Mouse (Mus musculus): ENCODE data around the gene Rreb1. TPM values are rescaled to one million over a fixed set of nuclear protein-coding genes. Genes with fewer than 3 reads are reported as not detected.

The Rreb1 gene
- polyA plus RNA-seq, 1 experiment from 2014 or later, result 4.8 TPM

DNA sequence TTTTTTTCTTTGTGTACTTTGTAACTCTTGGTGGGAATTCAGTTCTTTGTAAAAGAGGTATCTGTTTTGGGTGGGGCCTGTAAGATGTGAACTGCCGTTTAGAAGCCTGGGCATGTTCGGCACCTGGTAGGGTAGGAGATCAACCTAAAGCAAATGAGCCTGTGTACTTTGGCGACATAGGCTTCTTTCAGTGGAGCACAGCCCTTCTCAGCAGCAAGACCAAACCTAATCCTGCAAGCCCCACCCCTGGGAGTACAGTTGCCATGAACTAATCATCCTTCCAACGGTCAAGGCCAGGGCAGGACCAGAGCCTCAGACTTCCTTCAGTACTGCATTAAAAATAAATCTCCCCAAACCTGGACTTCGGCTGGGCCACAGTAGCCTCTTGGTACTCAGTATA lies 101.4 kb downstream of the Rreb1 start:
- ATAC-seq (ENCODE audit: low read depth), result peak; percentile 19
- Histone ChIP-seq H3K4me3 (replicated peaks) (no peak overlapping the region), H3K9me3 (replicated peaks) (no peaks in the 10 kb centered on the region), H3K4me1 (replicated peaks) (peaks cover 100% of the 10 kb centered on the region), H3K4me2 (peak overlapping the region; percentile 65), H3K9ac (peak overlapping the region; percentile 65), H3K27ac (peak overlapping the region; percentile 86), H3K36me3 (0 out of 2 replicates have a peak, but pooled peaks cover 3% of the 10 kb centered on the region), H3K27me3 (no peaks in the 10 kb centered on the region)
- WGBS (ENCODE audit: insufficient replicate concordance), result 3% methylated on average over 5 of the region's 5 CpGs
- no peak for DNase-seq

- ATAC-seq (ENCODE audit: low read depth), result no peak
- peak overlapping the region; percentile 86 for H3K27ac ChIP-seq
- no peak for DNase-seq
- peak overlapping the region; percentile 65 for H3K9ac ChIP-seq
- peak overlapping the region; percentile 26; the same call in 1 of the 2 replicates for H3K4me3 ChIP-seq (replicated peaks)
- H3K36me3 ChIP-seq, result 0 out of 2 replicates have a peak, but pooled peaks cover 3% of the 10 kb centered on the region
- no peaks in the 10 kb centered on the region for H3K27me3 ChIP-seq
- no peaks in the 10 kb centered on the region for H3K9me3 ChIP-seq (replicated peaks)
- H3K4me1 ChIP-seq (replicated peaks), result peaks cover 100% of the 10 kb centered on the region
- WGBS (ENCODE audit: insufficient replicate concordance), result 13% methylated on average over 1 of the region's 1 CpGs
- peak overlapping the region; percentile 65 for H3K4me2 ChIP-seq
Measured at GRCm38 (mm10) chr13:37880035-37880434, 101.8 kb downstream of the Rreb1 start.

DNA sequence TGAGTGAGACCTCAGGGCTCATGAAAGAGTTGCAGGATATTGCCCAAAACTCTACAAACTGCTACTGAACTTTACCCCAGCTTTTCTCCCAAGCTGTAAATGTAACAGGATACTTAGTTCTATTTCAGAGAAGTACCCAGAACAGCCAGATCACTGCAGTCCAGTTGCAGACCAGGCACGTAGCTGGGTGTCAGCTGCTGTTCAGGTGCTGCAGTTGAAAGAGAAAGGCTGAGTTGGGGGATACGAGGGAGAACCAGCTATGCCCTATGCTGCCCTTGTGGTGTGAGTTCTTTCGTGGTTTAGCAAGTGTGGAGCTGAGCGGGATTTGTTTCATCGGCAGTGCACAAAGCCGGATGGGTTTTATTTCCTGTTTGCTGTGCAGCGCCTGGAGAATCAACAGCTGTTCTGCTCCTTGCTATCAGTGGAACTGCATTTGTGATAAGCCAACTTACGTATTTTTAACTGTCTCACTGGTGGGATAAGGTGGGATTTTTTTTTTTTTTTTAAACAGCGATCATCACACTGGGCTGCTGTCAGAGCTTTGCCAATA lies 102.5 kb downstream of the Rreb1 start:
- H3K9me3 ChIP-seq (replicated peaks), result no peaks in the 10 kb centered on the region
- H3K27me3 ChIP-seq, result no peaks in the 10 kb centered on the region
- 0 out of 2 replicates have a peak, but pooled peaks cover 3% of the 10 kb centered on the region for H3K36me3 ChIP-seq
- H3K9ac ChIP-seq, result peak overlapping the region; percentile 65
- peak overlapping the region; percentile 86 for H3K27ac ChIP-seq
- WGBS (ENCODE audit: insufficient replicate concordance), result 4% methylated on average over 9 of the region's 9 CpGs
- H3K4me2 ChIP-seq, result peak overlapping the region; percentile 65
- no peak for DNase-seq
- H3K4me3 ChIP-seq (replicated peaks), result peak overlapping the region; percentile 26
- ATAC-seq (ENCODE audit: low read depth), result no peak; the same call in 1 of the 2 replicates
- H3K4me1 ChIP-seq (replicated peaks), result peaks cover 100% of the 10 kb centered on the region

- peak overlapping the region; percentile 18; the same call in 1 of the 2 replicates for H3K9ac ChIP-seq
- no peak for DNase-seq
- peak overlapping the region; percentile 86 for H3K27ac ChIP-seq
Measured at GRCm38 (mm10) chr13:37882521-37882920, 104.3 kb downstream of the Rreb1 start.

GRCm38 (mm10) chr13:37883008-37883407 lies 104.8 kb downstream of the Rreb1 start:
- H3K4me2 ChIP-seq, result no peak overlapping the region
- H3K9ac ChIP-seq, result peak overlapping the region; percentile 39; the same call in 1 of the 2 replicates
- no peaks in the 10 kb centered on the region for H3K27me3 ChIP-seq
- ATAC-seq (ENCODE audit: low read depth), result no peak
- no peak for DNase-seq
- peaks cover 5% of the 10 kb centered on the region; the same call in 1 of the 2 replicates for H3K36me3 ChIP-seq
- peak overlapping the region; percentile 86 for H3K27ac ChIP-seq
- no peak overlapping the region for H3K4me3 ChIP-seq (replicated peaks)
- H3K4me1 ChIP-seq (replicated peaks), result peaks cover 93% of the 10 kb centered on the region
- no peaks in the 10 kb centered on the region for H3K9me3 ChIP-seq (replicated peaks)
- 82% methylated on average over 5 of the region's 5 CpGs for WGBS (ENCODE audit: insufficient replicate concordance)

More at GRCm38 (mm10) chr13:37882521-37882920, 104.3 kb downstream of the Rreb1 start:
- no peaks in the 10 kb centered on the region for H3K27me3 ChIP-seq
- no peaks in the 10 kb centered on the region for H3K9me3 ChIP-seq (replicated peaks)
- peaks cover 95% of the 10 kb centered on the region for H3K4me1 ChIP-seq (replicated peaks)
- H3K4me2 ChIP-seq, result no peak overlapping the region
- WGBS (ENCODE audit: insufficient replicate concordance), result 82% methylated on average over 8 of the region's 8 CpGs
- 0 out of 2 replicates have a peak, but pooled peaks cover 3% of the 10 kb centered on the region for H3K36me3 ChIP-seq
- no peak for ATAC-seq (ENCODE audit: low read depth)
- H3K4me3 ChIP-seq (replicated peaks), result no peak overlapping the region

GRCm38 (mm10) chr13:37885392-37885791 lies 107.2 kb downstream of the Rreb1 start:
- Histone ChIP-seq H3K27me3 (no peaks in the 10 kb centered on the region), H3K4me2 (peak overlapping the region; percentile 45), H3K9me3 (replicated peaks) (no peaks in the 10 kb centered on the region), H3K4me1 (replicated peaks) (peaks cover 82% of the 10 kb centered on the region), H3K4me3 (replicated peaks) (no peak overlapping the region), H3K27ac (peak overlapping the region; percentile 86), H3K9ac (peak overlapping the region; percentile 31), H3K36me3 (peaks cover 22% of the 10 kb centered on the region)
- ATAC-seq (ENCODE audit: low read depth), result peak; percentile 80
- WGBS (ENCODE audit: insufficient replicate concordance), result 31% methylated on average over 2 of the region's 2 CpGs
- DNase-seq, result peak; percentile 59

DNA sequence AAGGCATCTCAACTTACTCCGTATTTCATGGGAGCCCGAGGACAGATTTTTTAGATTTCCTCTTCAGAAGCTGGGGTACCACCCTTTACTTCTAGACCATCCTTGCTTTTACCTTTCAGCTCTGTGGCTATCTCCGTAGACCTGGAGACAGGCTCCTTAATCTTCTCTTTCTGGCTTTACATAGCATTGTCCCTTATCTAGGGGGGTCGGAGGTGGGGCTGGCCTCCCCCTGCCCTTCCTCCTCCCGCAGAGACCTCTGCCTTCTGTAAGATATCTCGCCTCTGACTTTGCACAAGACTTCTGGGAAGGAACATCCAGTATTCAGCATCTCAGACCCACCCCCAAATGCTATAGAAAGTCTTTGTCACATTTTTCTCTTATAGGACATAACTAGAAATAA lies 107.8 kb downstream of the Rreb1 start:
- DNase-seq (no peak), ATAC-seq (ENCODE audit: low read depth) (peak; percentile 72)
- Histone ChIP-seq H3K4me1 (replicated peaks) (peaks cover 76% of the 10 kb centered on the region), H3K9ac (peak overlapping the region; percentile 31), H3K36me3 (peaks cover 26% of the 10 kb centered on the region), H3K27ac (peak overlapping the region; percentile 86), H3K27me3 (no peaks in the 10 kb centered on the region), H3K9me3 (replicated peaks) (no peaks in the 10 kb centered on the region), H3K4me3 (replicated peaks) (no peak overlapping the region), H3K4me2 (peak overlapping the region; percentile 45)
- 14% methylated on average over 6 of the region's 6 CpGs for WGBS (ENCODE audit: insufficient replicate concordance)

GRCm38 (mm10) chr13:37894756-37895155 lies 116.6 kb downstream of the Rreb1 start:
- WGBS (ENCODE audit: insufficient replicate concordance), result 70% methylated on average over 8 of the region's 8 CpGs
- H3K4me2 ChIP-seq, result no peak overlapping the region
- DNase-seq, result no peak

DNA sequence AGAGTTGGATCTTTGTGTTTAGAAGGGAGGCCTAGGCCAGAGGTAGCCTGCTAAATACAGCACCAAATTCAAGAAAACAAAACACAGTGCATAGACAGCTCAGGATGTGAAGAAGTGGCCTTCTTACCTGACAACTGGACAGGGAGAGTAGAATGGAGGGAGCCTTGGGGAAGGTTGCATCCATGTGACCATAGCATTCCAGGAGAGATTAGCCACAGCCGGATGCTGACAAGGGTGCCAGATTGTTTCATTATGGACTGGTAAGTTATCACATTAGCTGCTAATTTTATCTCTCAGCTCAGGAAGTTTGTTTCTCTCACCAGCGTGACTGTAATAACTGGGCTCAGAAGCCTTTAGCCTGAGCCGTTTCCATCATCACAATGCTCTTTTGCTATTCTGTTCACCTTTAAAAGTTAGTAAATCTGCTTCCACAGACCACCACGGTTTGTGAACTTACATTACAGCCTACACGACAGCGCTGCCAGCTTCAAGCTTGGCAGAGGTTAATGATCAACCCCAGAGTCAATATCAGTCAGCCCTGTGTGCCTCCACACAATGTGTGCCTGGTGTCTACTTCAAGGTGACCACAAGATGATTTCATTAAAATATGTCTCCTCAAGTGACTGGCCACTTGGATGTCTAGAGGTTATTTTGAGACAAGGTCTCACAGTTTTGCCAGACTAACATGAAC lies 117.5 kb downstream of the Rreb1 start:
- Histone ChIP-seq H3K4me2 (no peak overlapping the region), H3K27me3 (no peaks in the 10 kb centered on the region), H3K4me1 (replicated peaks) (peaks cover 30% of the 10 kb centered on the region), H3K9ac (no peak overlapping the region), H3K36me3 (peaks cover 86% of the 10 kb centered on the region), H3K4me3 (replicated peaks) (no peak overlapping the region), H3K9me3 (replicated peaks) (no peaks in the 10 kb centered on the region), H3K27ac (peak overlapping the region; percentile 62)
- 63% methylated on average over 6 of the region's 6 CpGs for WGBS (ENCODE audit: insufficient replicate concordance)
- DNase-seq, result no peak
- ATAC-seq (ENCODE audit: low read depth), result 0 out of 2 replicates have a peak, but pooled peaks have one; percentile 54

More at GRCm38 (mm10) chr13:37894756-37895155, 116.6 kb downstream of the Rreb1 start:
- Histone ChIP-seq H3K4me3 (replicated peaks) (no peak overlapping the region), H3K4me1 (replicated peaks) (peaks cover 30% of the 10 kb centered on the region), H3K9ac (no peak overlapping the region), H3K36me3 (peaks cover 85% of the 10 kb centered on the region), H3K27me3 (no peaks in the 10 kb centered on the region), H3K9me3 (replicated peaks) (no peaks in the 10 kb centered on the region), H3K27ac (peak overlapping the region; percentile 62)
- ATAC-seq (ENCODE audit: low read depth), result no peak

DNA sequence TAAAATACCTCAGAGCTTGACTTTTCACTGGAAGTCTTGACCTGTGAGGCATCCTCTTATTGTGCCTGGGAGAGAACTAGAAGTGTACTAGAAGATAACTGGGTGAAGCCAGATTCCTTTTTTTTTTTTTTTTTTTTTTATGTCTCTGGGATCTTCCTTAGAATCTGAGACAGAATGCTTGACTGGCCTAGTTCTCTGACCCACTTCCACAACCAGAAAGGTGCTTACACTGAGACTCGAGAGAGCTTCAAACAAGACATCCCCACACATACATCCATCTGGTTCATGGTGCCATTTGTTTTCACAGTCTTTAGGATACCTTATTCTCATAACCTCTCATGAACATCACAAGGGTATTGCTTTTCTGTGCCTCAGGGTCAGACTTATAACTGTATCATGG lies 118.2 kb downstream of the Rreb1 start:
- H3K4me1 ChIP-seq (replicated peaks), result peaks cover 30% of the 10 kb centered on the region
- no peak overlapping the region for H3K9ac ChIP-seq
- H3K27me3 ChIP-seq, result no peaks in the 10 kb centered on the region
- H3K9me3 ChIP-seq (replicated peaks), result no peaks in the 10 kb centered on the region
- H3K4me2 ChIP-seq, result no peak overlapping the region
- H3K36me3 ChIP-seq, result peaks cover 93% of the 10 kb centered on the region
- ATAC-seq (ENCODE audit: low read depth) (no peak), DNase-seq (no peak)
- no peak overlapping the region for H3K27ac ChIP-seq
- no peak overlapping the region for H3K4me3 ChIP-seq (replicated peaks)
- 71% methylated on average over 1 of the region's 1 CpGs for WGBS (ENCODE audit: insufficient replicate concordance)

DNA sequence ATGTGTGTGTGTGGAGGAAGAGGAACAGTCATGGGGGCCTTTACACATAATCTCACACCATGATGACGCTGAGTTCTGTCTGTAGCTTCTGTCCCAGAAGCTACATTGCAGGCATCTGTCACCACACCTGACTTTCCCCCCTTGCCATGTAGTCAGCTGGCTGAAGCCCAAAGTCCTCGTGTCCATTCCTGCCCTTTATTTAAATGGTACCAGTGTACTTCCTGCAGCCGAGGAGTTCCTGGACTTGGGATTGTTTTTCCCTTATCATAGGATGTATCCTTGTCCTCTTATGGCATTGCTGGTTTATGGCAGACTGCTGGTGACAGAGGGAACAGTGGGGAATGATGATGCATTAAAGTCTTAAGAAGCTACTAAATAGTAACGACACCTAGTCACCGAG lies 120.6 kb downstream of the Rreb1 start:
- no peak for DNase-seq
- no peak overlapping the region for H3K27ac ChIP-seq
- ATAC-seq (ENCODE audit: low read depth), result no peak
- H3K4me2 ChIP-seq, result no peak overlapping the region
- 73% methylated on average over 5 of the region's 5 CpGs for WGBS (ENCODE audit: insufficient replicate concordance)
- H3K9ac ChIP-seq, result no peak overlapping the region
- peaks cover 89% of the 10 kb centered on the region for H3K36me3 ChIP-seq
- H3K9me3 ChIP-seq (replicated peaks), result no peaks in the 10 kb centered on the region
- H3K4me3 ChIP-seq (replicated peaks), result no peak overlapping the region
- peaks cover 26% of the 10 kb centered on the region for H3K4me1 ChIP-seq (replicated peaks)
- no peaks in the 10 kb centered on the region for H3K27me3 ChIP-seq
